Mouse (Mus musculus) CD4-positive, CD25-positive, alpha-beta regulatory T cell, adult 4 months (primary cell): ENCODE results near the gene Nckap5. TPM values are rescaled to one million over a fixed set of nuclear protein-coding genes. Genes with fewer than 3 reads are reported as not detected.
"Not testable (repeated sequence)": the region's sequence is repeated elsewhere in the genome, so short reads cannot be mapped to it uniquely, and the experiment has no call there.

ENCODE experiments used
- ATAC-seq: one replicate; pipeline ENCODE4 v1.8.0; 2017
- polyA plus RNA-seq, 2 experiments: library from polyadenylated mRNA; unstranded; fragments of 100-300 nt; shearing (Covaris generic); gene quantifications; one replicate each; pipeline ENCODE4 v1.2.1; 2017

The Nckap5 gene
- polyA plus RNA-seq, 2 experiments from 2014 or later, result 2.1 to 2.3 TPM

- no peak for ATAC-seq
These were observed 674.8 kb downstream of the Nckap5 start for GRCm38 (mm10) chr1:126155816-126156215.

GRCm38 (mm10) chr1:126153516-126154234, 676.9 kb downstream of the Nckap5 start:
- ATAC-seq, result no peak

DNA sequence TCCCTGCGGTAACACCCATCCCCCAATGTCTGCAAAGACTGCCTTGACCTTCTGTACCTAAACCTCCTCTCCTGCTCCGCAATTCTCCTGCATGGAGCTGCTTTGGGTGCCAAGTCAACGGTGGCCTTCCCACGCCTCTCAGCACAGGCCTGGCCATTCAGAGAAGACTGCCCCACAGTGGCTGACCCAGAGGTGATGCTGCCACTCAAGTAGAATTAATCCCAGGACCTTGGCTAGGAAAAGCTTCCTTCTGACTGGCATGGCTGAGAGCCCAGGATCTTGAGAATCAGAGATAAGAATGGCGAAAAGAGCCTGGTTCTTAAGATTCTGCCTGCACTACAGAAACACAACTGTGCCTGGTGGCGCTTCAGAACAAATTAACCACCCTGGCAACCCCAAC, 678.4 kb downstream of the Nckap5 start:
- no peak for ATAC-seq

- ATAC-seq, result no peak
These were observed 680.6 kb downstream of the Nckap5 start for GRCm38 (mm10) chr1:126149966-126150365.

DNA sequence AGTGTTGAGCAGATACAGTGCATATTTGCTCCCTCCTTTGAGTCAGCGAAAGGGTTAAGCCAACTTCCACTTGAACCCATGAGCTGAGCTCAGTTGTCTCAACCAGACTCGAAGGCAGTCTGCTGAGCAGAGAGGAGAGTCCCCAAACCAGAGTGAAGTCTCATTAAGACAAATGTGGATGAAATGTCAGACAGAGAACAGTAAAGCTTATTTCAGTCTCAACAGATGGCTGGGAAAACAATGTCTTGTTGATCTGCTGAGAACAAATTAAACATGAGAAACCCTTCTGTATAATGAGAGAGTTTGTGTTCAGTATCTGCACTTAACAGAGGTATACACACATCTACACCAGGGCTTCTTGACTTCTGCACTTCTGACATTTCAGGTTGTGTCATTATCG, 694.9 kb downstream of the Nckap5 start:
- no peak for ATAC-seq

- ATAC-seq, result no peak
These were observed 698.3 kb downstream of the Nckap5 start for GRCm38 (mm10) chr1:126132316-126132715.

- no peak for ATAC-seq
These were observed 701.5 kb downstream of the Nckap5 start for GRCm38 (mm10) chr1:126129129-126129528.

DNA sequence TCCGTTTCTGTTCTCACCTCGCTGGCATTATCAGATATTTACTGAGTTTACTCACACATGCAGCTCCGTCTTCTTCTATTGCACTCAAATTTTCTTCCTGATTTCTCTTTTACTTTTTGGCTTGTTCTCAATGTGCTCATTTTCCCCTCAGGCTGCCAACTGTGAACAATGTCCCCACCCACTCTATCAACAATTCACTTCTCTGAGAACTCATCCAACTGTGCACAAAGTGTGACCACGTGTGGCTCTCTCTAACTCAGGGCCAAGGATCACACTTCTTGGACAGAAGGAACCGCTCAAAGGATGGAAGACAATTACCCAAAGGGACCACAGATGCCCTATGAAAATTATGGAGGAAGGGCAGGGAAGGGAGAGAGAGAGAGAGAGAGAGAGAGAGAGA, 707.5 kb downstream of the Nckap5 start:
- ATAC-seq, result no peak

GRCm38 (mm10) chr1:126120506-126120905, 710.1 kb downstream of the Nckap5 start:
- no peak for ATAC-seq

GRCm38 (mm10) chr1:126116034-126116433, 714.6 kb downstream of the Nckap5 start:
- no peak for ATAC-seq

- no peak for ATAC-seq
These were observed 724.8 kb downstream of the Nckap5 start for GRCm38 (mm10) chr1:126105673-126106256.

DNA sequence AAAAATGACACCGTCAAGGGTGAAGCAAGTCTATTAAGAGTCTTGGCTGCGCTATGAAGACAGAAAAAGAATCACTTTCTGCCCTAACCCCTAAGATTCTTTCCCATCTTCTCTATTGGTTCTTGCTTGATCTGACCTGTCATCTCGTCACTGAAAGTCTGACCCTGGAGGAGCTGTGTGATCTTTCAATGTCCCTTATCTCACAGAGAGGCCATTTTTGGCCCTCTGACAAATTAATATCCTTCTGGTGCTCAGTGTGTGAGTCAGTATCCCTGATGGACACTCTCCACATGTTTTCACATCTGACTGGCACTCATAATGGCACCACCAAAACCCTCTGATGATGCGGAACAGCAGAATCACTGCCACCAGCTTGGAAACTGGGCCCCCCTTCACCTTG, 736.3 kb downstream of the Nckap5 start:
- ATAC-seq, result no peak

DNA sequence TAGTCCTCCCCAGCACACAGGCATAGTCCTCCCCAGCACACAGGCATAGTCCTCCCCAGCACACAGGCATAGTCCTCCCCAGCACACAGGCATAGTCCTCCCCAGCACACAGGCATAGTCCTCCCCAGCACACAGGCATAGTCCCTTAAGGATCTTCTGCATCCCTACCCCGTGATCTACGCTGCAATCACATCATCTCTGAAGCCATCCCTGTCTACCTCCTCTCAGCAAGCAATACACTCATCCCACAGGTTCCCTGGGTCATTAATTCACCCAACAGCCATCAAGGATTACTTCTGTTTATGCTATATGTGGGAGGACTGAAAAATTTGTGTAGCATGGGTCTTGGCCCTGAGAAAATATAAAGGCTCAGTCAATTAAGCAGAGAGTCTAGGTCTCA, 738.6 kb downstream of the Nckap5 start:
- not testable (repeated sequence) for ATAC-seq

DNA sequence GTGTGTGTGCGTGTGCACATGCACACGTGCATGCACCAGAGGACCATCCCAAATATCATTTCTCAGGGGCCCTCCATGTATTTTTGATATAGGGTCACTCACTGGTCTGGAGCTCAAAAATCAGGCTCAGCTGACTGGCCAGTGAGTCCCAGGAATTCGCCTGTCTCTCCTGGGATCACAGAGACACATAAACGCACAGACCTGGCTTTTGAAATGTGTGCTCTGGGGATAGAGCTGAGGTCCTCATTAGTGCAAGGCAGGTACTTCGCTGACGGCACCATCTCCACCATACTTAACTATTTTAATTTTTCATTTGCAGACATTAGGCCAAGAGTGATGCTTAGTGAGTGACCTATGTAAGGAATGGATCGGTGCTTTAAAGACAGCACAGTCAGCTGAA, 743.4 kb downstream of the Nckap5 start:
- no peak for ATAC-seq

DNA sequence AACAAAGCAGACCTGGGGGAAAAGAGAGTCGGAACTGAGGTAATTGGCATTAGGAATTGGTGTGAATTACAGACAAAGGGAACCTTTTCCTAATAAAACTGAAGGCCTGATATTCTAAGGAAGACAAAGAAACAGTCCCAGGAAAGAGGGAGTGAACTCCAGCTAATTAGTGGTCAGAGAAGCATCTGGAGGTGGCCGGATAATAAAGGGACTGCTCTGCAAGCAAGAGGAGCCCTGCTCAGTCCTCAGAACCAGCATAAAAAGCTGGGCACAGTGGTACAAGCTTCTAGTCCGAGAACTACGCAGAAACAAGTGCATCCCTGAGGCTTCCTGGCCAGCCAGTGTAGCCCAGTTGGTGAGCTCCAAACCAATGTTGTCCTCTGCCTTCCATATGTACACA, 754.3 kb downstream of the Nckap5 start:
- no peak for ATAC-seq

- no peak for ATAC-seq
These were observed 759.7 kb downstream of the Nckap5 start for GRCm38 (mm10) chr1:126070861-126071260.

DNA sequence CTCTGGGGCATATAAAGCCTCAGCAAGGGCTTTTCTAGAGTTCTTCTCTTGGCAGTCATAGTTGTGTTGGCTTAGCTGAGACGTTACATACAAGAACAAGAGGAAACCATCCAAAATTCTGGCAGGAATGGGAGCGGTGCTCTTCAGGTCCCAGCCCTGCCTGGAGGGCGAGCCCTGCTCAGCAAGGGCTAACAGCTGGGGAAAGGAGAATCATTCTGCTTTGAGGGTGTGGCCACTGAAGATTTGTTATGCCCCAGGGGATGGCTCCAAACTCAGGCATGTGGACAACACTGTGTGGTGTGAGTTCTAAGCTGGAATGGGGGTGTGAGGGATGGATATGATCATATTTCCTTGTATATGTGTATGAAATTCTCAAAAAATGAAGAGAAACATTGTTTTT, 779.1 kb downstream of the Nckap5 start:
- no peak for ATAC-seq

GRCm38 (mm10) chr1:126042886-126043285, 787.7 kb downstream of the Nckap5 start:
- no peak for ATAC-seq

GRCm38 (mm10) chr1:126027536-126027935, 803.1 kb downstream of the Nckap5 start:
- ATAC-seq, result no peak

DNA sequence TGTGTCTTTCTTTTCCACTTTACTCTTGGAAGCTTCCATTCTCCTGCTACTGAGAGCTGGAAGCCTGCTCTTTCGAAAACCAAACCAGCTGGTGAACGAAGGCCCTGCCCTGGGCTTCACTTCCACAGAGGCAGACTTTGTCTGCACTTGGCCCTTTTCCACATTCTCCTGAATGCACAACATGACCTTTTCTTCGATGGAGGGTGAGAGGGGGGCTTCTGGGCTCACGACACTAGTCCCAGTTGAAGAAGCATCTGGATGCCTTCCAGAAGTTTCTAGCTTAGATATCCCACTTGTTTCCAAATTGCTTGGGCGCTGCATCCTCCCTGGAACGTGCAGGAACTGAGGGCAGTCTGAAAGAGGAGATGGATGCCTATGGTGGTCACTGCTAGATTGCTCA, 806.1 kb downstream of the Nckap5 start:
- no peak for ATAC-seq

DNA sequence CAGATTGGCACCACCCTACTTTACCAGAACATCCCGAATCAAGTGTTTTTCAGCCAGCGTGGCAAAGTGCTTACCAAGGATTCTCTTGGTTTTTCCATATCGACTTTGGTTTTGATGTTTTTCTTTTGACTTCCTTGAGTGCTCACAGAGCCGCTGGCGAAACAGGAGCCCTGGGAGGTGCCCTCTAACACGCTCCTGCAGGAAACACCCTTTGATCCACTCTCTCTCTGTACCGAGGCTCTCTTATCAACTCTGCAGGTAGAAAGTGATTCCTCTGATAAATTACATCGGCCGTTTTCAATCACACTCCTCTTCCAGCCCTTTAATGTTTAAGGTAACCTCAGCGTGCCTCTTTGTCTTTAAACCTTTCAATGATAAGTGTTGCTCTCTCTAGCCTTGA, 807.6 kb downstream of the Nckap5 start:
- no peak for ATAC-seq

DNA sequence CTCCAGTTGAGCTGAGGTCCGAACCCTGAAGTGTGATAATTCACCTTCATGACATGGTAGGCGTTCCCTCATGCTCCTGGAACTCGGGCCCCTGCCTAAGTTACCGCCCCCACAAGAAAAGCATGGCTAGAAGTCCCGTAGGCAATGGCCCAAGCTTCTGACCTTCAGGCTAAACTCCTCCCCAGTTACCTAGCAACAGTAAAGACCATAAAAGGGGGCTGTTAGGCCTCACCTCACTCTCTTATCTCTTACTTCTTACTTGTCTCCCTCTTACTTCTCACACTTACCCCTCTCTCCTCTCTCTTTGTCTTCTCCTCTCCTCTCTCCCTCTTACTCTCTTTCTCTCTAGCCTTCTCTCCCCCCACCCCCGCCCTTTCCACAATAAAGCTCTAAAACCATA, 811.9 kb downstream of the Nckap5 start:
- ATAC-seq, result not testable (repeated sequence)

DNA sequence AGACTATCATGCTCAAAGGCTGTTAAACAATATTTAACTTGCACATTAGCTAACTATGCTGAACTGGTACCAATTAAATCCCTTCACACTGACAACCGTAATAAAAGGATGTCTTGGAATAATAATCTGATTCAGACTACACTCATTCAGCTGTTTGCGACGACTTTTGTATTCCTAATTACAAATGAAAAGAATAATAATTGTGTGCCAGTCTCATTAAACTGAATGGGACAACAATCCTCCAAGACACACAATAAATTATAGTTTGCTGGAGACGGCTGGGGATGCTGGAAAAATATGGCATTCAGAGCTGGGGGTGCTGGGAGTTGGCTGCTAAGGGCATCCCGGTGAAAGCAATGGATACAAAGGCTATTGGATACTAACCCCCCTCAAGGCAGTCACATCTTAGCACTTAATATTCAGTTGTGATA, 818.9 kb downstream of the Nckap5 start:
- ATAC-seq, result no peak

DNA sequence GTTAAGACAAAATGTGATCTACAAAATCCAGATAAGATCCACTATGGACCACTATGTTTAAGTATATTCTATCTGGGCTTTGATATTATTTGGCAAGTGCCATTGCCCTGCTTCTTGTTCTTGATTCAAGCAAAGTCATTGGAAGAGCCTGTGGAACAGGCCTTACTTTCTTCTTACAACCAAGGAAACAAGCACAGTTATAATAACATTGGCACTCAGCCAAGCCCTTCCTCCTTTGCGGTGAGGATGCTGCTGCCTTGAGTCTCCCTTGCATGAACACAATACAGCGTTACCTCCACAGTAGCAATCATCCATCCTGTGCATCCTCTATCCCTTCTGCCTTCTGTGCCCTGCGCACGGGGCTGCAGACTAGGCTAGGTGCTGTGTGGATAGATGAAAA, 823.0 kb downstream of the Nckap5 start:
- no peak for ATAC-seq

DNA sequence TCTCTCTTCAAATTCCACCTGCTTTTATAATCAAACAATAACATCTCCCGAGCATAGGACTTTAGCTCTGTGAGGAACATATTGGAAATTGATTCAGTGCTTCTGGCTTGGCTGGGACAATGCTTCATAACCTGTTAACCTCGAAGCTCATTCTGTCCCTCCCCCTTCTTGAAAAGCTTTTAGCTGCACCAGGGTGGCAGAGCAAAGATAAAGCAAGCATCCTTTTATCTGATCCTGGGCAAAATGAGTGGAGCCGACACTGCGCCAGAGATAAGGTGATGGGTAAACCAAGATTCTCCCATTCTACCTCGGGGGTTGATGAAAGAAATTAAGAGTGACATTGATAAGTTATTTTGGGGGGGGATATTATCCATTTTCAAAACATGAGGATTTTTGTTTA, 824.9 kb downstream of the Nckap5 start:
- ATAC-seq, result no peak
